Mouse (Mus musculus): ENCODE measurements around the gene Tbce.

DNA sequence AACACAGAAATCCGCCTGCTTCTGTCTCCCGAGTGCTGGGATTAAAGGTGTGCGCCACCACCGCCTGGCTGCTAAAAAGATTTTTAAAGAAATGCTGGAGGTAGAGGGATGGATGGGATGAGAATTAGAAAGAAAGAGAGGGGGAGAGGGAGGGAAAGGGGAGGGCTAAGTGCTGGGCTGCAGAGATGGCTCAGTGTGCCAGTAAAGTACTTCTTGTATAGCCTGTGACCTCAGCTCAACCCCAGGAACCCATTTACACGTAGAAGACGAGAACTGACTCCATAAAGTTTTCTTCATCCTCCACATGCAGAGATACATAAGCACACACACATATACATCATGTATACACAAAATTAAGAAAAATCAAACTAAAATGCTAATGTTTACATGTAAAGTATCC is 13.9 kb downstream of the Tbce start:
- TF ChIP-seq CTCF (IDR thresholded peaks at IDR 0.05; ENCODE audit: low read depth, low read length): no peak
- TF ChIP-seq POLR2A (IDR thresholded peaks at IDR 0.05; ENCODE audit: extremely low read depth, insufficient read depth, low read length): no peak
